Mouse (Mus musculus) olfactory bulb, adult 2 months (tissue): ENCODE data around the gene Tcp10c. TPM values are rescaled to one million over a fixed set of nuclear protein-coding genes. Genes with fewer than 3 reads are reported as not detected.
"Not testable (repeated sequence)": the region's sequence is repeated elsewhere in the genome, so short reads cannot be mapped to it uniquely, and the experiment has no call there.

Experiments
- H3K27ac ChIP-seq: fragments of 200-500 bp; 2 replicates; pipeline ENCODE4 v1.5.1; 2012; ENCODE audit warnings: low read depth, low read length; ENCODE audit not compliant: insufficient read depth
- H3K4me1 ChIP-seq: fragments of 200-500 bp; 2 replicates; pipeline ENCODE4 v1.6.1; 2012; ENCODE audit warnings: low read length; ENCODE audit not compliant: control insufficient read depth, insufficient read depth
- H3K4me3 ChIP-seq: fragments of 200-500 bp; 2 replicates; pipeline ENCODE4 v1.5.1; 2012; ENCODE audit warnings: mild to moderate bottlenecking, low read depth, low read length, moderate library complexity; ENCODE audit not compliant: insufficient read depth
- WGBS: fragments of 180-500 bp; shearing (Covaris S2); methylation state at CpG from one replicate; pipeline ENCODE4 v1.1.7; 2018; 5-methylcytosine and 5-hydroxymethylcytosine counted together
- polyA plus RNA-seq: library from polyadenylated mRNA; stranded (reverse); fragments of >200 nt; gene quantifications from 2 replicates; pipeline ENCODE4 v1.2.4, GENCODE M21; 2012; ENCODE audit warnings: low replicate concordance; ENCODE audit not compliant: missing spikeins, insufficient read depth, insufficient read length

Tcp10c gene
- polyA plus RNA-seq, 1 experiment: not detected

DNA sequence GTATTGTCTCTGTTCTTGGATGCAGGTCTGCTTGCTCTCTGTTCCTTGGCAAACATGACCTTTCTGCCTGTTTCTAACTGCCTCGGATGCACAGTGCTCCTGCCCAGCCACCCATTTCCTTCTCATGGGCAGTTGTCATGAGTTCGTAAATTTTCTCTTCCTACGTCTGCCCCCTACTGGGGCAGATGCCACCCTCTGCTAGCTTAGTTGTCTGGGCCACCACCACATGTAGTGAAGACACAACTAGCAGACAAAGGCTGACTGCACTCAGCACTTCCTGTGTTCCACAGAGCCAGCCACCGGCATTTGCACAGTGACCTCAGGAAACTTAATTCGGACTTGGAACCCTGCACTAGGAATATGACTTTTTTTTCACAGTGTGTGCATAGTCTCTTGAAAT lies 9.4 kb downstream of the Tcp10c start:
- 97% methylated on average over 5 of the region's 5 CpGs for WGBS
- not testable (repeated sequence) for H3K27ac ChIP-seq, H3K4me1 ChIP-seq, H3K4me3 ChIP-seq

DNA sequence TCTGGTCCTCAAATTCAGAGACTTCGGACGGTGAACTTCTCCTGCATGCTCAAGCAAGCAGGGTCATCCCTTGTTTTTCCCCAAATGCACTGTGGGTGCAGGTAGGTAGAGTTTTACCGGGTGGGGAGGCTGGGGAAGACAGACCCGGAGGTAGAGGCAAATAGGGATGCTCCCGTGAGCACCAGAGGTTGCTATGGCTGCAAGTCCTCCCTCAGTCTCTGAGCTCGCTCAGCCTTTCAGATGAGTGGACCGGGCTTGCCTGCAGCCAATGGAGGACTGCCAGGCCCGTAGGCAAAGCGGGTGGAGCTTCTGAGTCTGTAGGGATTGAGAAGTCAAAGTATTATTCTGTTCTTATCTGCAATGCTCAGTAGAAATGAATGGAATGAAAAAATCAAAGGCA lies 9.8 kb downstream of the Tcp10c start:
- H3K27ac ChIP-seq, H3K4me3 ChIP-seq, H3K4me1 ChIP-seq: not testable (repeated sequence)
- 88% methylated on average over 9 of the region's 9 CpGs for WGBS

DNA sequence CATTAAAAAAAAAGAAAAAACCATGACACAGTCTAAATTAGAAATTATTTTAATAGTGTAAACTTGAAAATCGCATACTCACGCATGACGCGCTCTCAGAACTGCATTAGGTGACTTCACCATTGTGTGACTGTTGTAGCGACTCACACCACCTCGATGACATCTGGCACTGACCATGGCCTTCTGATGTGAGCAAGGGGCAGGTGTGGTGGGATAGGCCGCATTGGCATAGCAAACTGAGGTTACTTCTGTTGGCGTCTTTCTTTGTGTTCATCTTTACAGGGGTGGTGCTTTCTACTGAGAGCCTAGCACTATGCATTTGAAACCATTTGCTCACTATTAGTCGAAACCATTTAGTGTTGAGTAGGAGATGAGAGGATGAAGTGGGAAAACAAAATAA lies 12.8 kb downstream of the Tcp10c start:
- not testable (repeated sequence) for H3K4me3 ChIP-seq, H3K27ac ChIP-seq, H3K4me1 ChIP-seq
- 95% methylated on average over 9 of the region's 9 CpGs for WGBS

DNA sequence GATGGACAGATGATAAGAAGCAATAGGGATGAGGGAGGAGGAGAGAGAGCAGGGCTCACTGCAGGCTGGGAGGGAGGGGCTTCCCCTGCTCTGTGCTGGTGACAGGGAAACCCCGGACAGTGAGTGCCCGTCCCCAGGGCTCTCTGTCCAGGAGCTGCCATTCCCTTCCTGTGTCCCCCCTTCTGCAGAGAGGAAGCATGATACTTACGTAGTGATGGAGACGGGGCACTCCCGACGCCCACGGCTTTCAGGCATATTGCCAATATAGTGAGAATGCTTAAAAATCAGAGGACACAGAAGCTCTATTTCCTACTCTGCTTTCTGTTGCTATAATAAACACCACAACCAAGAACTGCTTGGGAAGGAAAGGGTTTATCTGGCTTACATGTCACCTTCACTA lies 14.3 kb downstream of the Tcp10c start:
- H3K4me3 ChIP-seq, H3K27ac ChIP-seq, H3K4me1 ChIP-seq: not testable (repeated sequence)
- 85% methylated on average over 7 of the region's 7 CpGs for WGBS

DNA sequence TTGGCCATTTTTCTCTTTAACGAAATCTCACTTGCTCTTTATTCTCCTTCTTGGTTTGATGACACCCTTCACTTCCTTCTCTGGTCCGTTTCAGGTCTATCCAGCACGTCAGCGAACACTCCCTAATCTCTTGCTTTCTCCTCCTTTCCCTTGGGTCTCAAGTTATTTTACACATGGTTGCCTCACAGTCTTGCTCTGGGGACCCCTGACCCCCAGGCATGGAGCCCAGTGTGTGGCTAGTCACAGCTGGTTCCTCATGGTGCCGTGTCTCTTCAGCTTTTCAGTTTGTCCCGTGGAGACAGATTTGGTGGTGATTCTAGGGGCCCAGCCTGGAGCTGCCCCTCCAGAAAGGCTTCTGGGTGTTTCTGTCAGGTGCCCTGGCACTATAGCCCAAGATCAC lies 16.4 kb downstream of the Tcp10c start:
- not testable (repeated sequence) for H3K4me3 ChIP-seq, H3K27ac ChIP-seq, H3K4me1 ChIP-seq
- WGBS: 73% methylated on average over 6 of the region's 6 CpGs

DNA sequence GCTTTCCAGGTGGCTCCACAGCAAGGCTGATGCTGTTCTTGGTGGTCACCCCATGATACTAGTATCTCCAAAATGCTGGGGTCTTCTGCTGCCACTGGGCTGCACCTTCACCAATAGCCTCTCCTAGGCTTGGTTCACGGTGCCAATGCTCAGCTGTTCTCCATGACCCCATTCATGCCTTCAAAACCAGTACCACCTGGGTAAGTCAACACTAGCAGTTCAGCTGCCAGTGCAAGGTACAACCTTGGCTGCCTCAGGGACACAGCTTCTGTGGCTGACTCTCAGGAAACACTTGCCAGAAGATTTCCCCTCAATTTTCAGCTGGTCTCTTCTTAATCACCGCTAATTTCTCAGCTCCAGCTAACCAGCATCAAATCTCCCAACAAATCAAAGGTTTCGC lies 24.0 kb downstream of the Tcp10c start:
- H3K4me1 ChIP-seq: not testable (repeated sequence)
- WGBS: 86% methylated on average over 3 of the region's 3 CpGs

DNA sequence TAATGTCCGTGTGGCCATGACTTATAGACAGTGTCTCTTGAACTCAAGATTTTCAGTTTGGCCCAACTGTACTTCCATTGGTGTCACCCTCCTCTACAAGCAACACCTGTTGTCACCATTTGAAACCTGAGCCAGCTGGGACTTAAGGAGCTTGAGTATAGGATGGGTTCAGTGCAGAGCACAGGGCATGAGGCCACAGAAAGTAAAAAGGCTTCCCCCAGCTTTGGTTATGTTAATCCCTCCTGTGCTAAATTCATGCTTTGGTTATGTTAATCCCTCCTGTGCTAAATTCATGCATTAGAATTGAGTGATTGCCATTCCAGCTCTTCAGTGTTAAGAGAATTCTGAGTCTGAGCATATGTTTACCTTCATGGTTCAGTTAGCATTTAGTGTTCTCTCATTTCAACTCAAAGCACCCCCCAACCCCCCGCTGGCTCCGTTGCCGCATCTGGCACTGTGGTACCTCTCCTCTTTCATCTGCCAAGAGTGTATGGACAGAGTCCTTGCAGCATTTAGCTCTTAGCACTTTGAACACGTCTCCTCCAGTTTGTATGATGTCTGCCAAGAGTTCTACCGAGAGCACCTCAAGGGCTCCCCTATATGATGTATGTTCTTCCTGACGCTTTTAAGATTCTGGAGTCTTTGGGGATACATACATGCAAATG lies 25.7 kb downstream of the Tcp10c start:
- not testable (repeated sequence) for H3K4me3 ChIP-seq, H3K4me1 ChIP-seq, H3K27ac ChIP-seq
- WGBS: 76% methylated on average over 7 of the region's 7 CpGs

More for the DNA sequence above, 24.0 kb downstream of the Tcp10c start:
- H3K4me3 ChIP-seq, H3K27ac ChIP-seq: not testable (repeated sequence)

DNA sequence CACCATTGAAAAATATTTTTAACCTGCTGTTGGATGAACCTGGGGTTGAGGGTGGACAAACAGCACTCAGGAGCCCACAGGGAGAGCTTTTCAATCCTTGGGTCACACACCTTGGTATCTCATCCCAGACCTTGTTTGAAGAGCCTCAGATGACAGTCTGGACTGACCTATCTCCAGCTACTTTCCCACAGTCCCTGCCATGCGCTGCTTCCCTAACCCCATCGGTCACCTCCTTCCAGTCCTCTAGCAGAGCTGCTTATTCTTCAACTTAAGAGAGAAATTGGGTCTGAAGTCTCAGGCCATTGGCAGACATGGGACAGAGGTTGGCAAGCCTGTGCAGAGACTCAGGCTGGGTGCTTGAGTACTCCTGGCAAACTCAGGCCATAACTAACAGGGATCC lies 26.9 kb downstream of the Tcp10c start:
- WGBS: 96% methylated on average over 2 of the region's 2 CpGs
- H3K27ac ChIP-seq, H3K4me1 ChIP-seq, H3K4me3 ChIP-seq: not testable (repeated sequence)

DNA sequence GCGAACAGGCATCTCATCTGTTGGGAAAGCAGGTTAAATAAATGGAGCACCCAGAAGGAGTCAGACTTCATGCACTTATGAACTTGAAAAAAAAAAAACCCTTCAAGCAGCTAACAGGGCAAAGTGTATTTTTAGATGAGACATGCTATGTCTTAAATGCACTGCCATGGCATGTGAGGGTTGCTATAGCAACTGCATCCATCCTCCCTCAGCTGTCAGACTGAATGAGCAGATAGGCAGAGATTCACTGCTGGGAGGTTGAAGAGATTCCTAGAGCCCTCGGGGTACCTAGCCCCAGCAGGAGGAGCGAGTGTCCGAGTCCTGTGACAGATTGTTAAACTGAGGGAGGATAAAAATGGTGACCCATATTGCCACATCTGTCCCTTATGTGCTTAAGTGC lies 36.6 kb downstream of the Tcp10c start:
- not testable (repeated sequence) for H3K27ac ChIP-seq, H3K4me1 ChIP-seq, H3K4me3 ChIP-seq
- whole genome bisulfite sequencing: 79% methylated on average over 1 of the region's 4 CpGs

DNA sequence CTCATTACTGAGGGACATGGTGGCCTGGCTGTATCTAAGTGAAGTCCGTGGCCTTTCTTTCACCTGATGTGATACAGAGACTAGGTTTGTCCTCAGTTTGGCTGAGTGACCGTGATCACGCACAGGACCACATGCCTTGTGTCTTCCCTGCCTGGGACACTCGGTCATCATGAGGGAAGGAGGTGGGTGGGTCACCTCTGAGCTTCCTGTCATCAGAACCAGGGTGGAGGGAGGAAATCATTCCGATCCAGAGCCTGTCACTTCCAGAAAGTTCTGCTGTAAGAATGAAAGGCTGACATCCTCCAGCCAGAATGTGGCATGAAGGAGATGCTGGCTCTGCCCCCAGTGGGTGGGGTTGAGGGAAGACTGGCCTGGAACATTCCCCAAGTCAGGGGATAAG lies 45.6 kb downstream of the Tcp10c start:
- 89% methylated on average over 4 of the region's 5 CpGs for WGBS
- not testable (repeated sequence) for H3K27ac ChIP-seq, H3K4me3 ChIP-seq, H3K4me1 ChIP-seq

DNA sequence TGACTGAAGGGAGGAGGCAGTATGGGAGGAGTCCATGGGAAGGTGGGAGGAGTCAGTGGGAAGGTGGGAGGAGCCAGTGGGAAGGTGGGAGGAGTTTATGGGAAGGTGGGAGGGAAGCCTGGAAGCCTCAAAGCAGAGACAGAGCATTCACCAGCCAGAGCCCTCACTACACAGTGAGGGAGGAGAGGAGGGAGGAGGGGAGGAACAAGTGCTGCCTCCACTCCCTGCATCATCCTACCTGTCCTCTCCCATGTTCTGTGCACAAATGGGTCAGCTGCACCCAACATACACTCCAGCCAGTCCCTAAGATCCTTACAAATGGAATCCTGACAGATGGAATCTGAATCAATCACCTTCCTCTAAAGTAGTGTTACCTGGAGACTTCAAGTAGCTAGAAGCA lies 47.7 kb downstream of the Tcp10c start:
- H3K4me1 ChIP-seq, H3K4me3 ChIP-seq, H3K27ac ChIP-seq: not testable (repeated sequence)

DNA sequence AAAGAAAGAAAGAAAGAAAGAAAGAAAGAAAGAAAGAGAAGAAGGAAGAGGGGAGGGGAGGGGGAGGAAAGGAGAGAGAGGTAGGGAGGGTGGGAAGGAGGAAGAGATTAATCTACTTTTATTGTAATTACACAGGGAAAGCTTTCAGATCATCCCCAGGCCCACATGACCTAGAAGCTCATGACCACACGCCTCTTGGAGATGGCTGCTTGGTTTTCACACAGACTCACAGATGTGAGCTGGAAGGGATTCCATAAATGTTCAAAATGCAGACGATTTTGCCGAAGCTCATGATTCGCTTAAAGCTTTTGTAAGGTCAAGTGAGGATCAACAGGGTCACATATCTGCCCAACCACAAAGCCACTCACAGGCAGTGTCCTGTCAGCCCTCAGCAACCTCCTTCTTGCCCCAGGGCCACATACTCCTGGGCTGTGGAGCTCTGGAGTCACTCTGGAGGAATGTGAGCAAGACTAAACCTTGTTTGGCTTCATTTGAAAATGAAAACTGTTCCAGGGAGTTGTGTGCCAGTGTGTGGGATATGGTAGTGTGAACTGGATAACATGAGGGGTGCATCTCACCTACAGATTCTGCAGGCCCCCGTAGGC lies 49.3 kb downstream of the Tcp10c start:
- H3K4me3 ChIP-seq, H3K27ac ChIP-seq, H3K4me1 ChIP-seq: not testable (repeated sequence)
- WGBS: 84% methylated on average over 5 of the region's 5 CpGs

DNA sequence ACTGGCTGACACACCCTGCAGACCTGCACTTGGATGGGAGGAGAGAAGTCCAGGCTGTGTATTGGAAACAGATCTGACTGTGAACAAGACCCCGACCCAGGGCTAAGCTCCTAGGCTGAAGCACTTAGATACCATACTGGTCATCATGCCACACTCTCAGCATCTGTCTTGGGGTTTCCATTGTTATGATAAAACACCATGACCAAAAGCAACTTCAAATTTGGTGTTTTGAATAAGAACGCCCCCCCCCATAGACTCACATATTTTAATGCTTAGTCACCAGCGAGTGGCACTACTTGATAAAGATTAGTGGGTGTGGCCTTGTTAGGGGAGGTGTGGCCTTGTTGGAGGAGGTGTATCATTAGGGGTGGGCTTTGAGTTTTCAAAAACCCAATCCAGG lies 51.7 kb downstream of the Tcp10c start:
- not testable (repeated sequence) for H3K4me3 ChIP-seq, H3K27ac ChIP-seq, H3K4me1 ChIP-seq
- 83% methylated on average over 3 of the region's 3 CpGs for WGBS

DNA sequence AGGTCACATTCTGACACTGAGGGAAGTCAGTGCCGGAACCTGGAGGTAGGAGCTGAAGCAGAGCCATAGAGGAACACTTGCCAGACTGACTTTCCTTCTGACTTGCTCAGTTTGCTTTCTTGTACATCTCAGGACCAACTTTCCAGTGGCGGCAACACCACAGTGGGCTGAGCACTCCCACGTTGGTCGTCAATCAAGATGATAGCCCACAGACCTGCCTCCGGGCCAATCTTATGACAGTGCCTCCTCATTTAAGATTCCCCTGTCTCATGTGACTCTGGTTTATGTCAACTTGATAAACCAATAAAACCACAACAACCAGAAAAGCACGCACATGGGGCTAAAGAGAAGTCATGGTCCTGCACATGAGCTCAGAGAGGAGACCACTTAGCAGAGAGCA lies 52.3 kb downstream of the Tcp10c start:
- H3K27ac ChIP-seq, H3K4me3 ChIP-seq: not testable (repeated sequence)
- WGBS: 87% methylated on average over 6 of the region's 6 CpGs

DNA sequence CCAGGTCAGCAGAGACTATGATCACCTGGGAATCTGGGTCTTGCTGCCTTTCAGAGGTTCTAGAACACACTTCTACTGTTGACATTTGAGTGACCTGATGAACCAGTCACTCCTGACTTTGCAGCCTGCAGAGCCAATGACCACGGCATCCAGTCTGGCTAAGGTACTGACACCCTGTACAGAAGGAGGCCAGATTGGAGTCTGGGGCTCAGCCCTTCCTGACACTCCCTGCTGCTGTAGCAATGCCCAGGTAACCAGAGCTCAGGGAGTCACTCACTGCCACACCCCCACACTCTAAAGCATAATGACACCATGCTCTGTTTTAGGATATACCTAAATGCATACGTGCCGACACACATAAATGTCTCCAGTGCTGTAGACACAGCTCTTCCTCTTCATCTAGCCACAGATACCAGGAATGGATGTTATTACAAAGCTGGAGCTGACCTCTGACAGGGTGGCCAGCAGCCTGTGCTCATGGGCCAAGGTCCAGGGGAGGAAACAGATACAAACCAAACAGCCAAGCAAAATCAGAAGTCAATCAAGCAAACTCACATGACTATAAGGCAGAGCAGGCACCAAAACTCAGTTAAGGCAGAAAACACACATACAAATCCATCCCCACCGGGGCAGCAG lies 53.4 kb downstream of the Tcp10c start:
- not testable (repeated sequence) for H3K27ac ChIP-seq, H3K4me1 ChIP-seq, H3K4me3 ChIP-seq
- 94% methylated on average over 3 of the region's 4 CpGs for WGBS

More for the DNA sequence above, 52.3 kb downstream of the Tcp10c start:
- not testable (repeated sequence) for H3K4me1 ChIP-seq
